Mouse (Mus musculus): ENCODE data around the gene Lhpp. TPM values are rescaled to one million over a fixed set of nuclear protein-coding genes. Genes with fewer than 3 reads are reported as not detected.
A peak's percentile ranks its signal among the peaks of the same experiment; 100 is the strongest.

Gene Lhpp
- polyA plus RNA-seq, 2 experiments = 5.6 to 6.0 TPM

DNA sequence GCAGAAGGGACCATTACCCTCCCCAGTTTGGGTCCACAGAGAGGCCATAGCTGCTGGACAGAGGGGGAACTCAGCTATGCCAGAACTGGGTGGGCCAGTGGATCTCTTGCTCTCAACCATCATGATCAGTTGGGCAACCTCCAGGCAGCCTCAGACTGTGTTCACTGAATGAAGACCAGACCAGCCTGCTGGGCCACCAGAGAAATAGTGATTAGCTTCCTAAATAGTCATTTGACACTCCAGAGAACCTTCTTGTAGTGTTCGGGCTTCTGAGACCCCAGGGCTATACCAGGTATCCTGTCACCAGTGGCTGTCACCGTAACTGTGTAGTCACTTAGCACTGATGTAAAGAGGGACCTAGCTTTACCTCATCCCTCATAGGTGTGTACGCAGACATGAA, 71.9 kb downstream of the Lhpp start:
- H3K9me3 ChIP-seq (ENCODE audit: control insufficient read depth, low read length) = no peaks in the 10 kb centered on the region
- no peak overlapping the region for H3K4me3 ChIP-seq (ENCODE audit: insufficient read depth in 1 of 2, low read depth in 2 of 2, low read length in 2 of 2)
- TF ChIP-seq EP300 (IDR thresholded peaks at IDR 0.05; ENCODE audit: low read depth) (no peak), CTCF (IDR thresholded peaks at IDR 0.05; ENCODE audit: low read depth) (no peak)
- ATAC-seq (ENCODE audit: insufficient read depth) (no peak), DNase-seq (ENCODE audit: low read depth in 3 of 3, low spot score in 3 of 3) (no peak)
- no peaks in the 10 kb centered on the region for H3K36me3 ChIP-seq (replicated peaks; ENCODE audit: control insufficient read depth, insufficient read depth, low read depth)
- no peak overlapping the region for H3K27ac ChIP-seq
- peaks cover 0 to 14% of the 10 kb centered on the region in 2 experiments; a peak in 3 of 4 replicates for H3K4me1 ChIP-seq (replicated peaks; ENCODE audit: control insufficient read depth in 2 of 2, insufficient read depth in 2 of 2, low read length in 1 of 2)
- no peaks in the 10 kb centered on the region for H3K27me3 ChIP-seq (ENCODE audit: control insufficient read depth, insufficient read depth, low read length)
- no peak overlapping the region for H3K9ac ChIP-seq (replicated peaks)
- WGBS (ENCODE audit: insufficient replicate concordance) = 83% methylated on average over 3 of the region's 3 CpGs
- no peak overlapping the region for H3K4me2 ChIP-seq (ENCODE audit: low read depth)

DNA sequence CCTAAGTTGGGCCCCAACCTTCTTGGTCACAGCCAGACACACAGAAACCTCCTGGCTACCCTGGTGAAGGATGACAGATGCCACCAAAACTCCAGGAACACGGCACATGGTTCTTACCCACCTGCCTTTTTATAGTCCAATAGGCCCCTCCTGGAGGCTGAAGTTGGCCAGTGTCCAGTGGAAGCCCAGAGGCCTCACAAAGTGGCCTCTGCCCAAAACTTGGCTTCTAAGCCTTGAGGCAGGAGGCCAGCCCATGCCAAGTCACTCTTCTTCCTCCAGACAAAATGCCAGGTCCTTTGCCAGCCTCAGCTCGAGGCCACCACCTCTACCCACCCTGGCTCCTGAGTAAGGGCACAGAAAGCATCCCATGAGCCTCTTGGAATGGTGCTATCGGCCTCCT, 72.5 kb downstream of the Lhpp start:
- no peak overlapping the region for H3K27ac ChIP-seq
- H3K4me3 ChIP-seq (ENCODE audit: insufficient read depth in 1 of 2, low read depth in 2 of 2, low read length in 2 of 2) = no peak overlapping the region
- H3K27me3 ChIP-seq (ENCODE audit: control insufficient read depth, insufficient read depth, low read length) = no peaks in the 10 kb centered on the region
- TF ChIP-seq EP300 (IDR thresholded peaks at IDR 0.05; ENCODE audit: low read depth) (no peak), CTCF (IDR thresholded peaks at IDR 0.05; ENCODE audit: low read depth) (no peak)
- WGBS (ENCODE audit: insufficient replicate concordance) = 63% methylated on average over 3 of the region's 3 CpGs
- ATAC-seq (ENCODE audit: insufficient read depth) (no peak), DNase-seq (ENCODE audit: low read depth in 3 of 3, low spot score in 3 of 3) (no peak)
- H3K4me2 ChIP-seq (ENCODE audit: low read depth) = no peak overlapping the region
- no peaks in the 10 kb centered on the region for H3K9me3 ChIP-seq (ENCODE audit: control insufficient read depth, low read length)
- peaks cover 0 to 16% of the 10 kb centered on the region in 2 experiments; a peak in 3 of 4 replicates for H3K4me1 ChIP-seq (replicated peaks; ENCODE audit: control insufficient read depth in 2 of 2, insufficient read depth in 2 of 2, low read length in 1 of 2)
- H3K36me3 ChIP-seq (replicated peaks; ENCODE audit: control insufficient read depth, insufficient read depth, low read depth) = no peaks in the 10 kb centered on the region
- no peak overlapping the region for H3K9ac ChIP-seq (replicated peaks)

DNA sequence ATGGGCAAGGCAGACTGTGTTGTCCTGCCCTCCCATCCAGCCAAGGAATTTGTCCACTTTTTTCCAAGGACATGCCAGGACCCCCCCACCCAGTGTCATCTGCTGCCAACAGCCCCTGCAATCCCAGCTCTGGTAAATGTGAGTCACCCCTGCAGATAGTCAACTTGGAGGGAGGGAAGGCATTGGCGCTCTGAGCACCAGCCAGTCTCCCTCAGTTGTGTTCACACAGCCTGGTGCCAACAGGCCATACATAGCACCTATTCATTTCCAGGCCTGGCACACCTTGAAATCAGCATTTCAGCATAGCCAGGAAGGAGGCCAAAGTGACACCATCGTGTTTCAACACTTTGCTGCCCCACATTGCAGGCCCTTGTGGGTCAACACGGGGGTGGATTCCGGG, 73.5 kb downstream of the Lhpp start:
- Histone ChIP-seq H3K9me3 (ENCODE audit: control insufficient read depth, low read length) (no peaks in the 10 kb centered on the region), H3K27ac (no peak overlapping the region), H3K27me3 (ENCODE audit: control insufficient read depth, insufficient read depth, low read length) (no peaks in the 10 kb centered on the region), H3K4me1 (replicated peaks; ENCODE audit: control insufficient read depth in 2 of 2, insufficient read depth in 2 of 2, low read length in 1 of 2) (peaks cover 0 to 19% of the 10 kb centered on the region in 2 experiments; a peak in 3 of 4 replicates), H3K4me2 (ENCODE audit: low read depth) (no peak overlapping the region), H3K4me3 (ENCODE audit: insufficient read depth in 1 of 2, low read depth in 2 of 2, low read length in 2 of 2) (no peak overlapping the region), H3K9ac (replicated peaks) (no peak overlapping the region), H3K36me3 (replicated peaks; ENCODE audit: control insufficient read depth, insufficient read depth, low read depth) (no peaks in the 10 kb centered on the region)
- DNase-seq (ENCODE audit: low read depth in 3 of 3, low spot score in 3 of 3) (no peak), ATAC-seq (ENCODE audit: insufficient read depth) (no peak)
- 81% methylated on average over 4 of the region's 4 CpGs for WGBS (ENCODE audit: insufficient replicate concordance)
- TF ChIP-seq CTCF (IDR thresholded peaks at IDR 0.05; ENCODE audit: low read depth) (no peak), EP300 (IDR thresholded peaks at IDR 0.05; ENCODE audit: low read depth) (no peak)

DNA sequence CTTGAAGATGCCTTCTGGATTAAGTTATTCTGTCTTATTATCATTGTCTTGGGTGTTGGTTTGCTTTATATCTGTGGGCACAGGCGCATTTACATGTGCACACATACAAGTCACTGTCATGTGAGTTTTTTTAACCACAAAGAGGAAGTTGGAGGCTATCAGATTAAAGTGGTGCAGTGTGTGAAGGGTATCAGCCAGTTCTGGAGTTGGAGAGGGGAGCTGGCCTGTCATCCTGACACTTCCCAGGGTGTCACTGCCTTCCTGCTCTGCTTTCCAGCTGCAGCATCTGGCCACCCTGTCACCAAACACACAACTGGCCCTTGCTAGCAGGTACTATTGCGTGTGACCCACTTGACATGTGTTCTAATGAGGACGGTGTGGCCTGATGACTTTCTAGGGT, 76.1 kb downstream of the Lhpp start:
- TF ChIP-seq EP300 (IDR thresholded peaks at IDR 0.05; ENCODE audit: low read depth) (peak; percentile 21; the same call in 1 of the 2 replicates), CTCF (IDR thresholded peaks at IDR 0.05; ENCODE audit: low read depth) (no peak)
- Histone ChIP-seq H3K4me2 (ENCODE audit: low read depth) (no peak overlapping the region), H3K9ac (replicated peaks) (no peak overlapping the region), H3K36me3 (replicated peaks; ENCODE audit: control insufficient read depth, insufficient read depth, low read depth) (no peaks in the 10 kb centered on the region), H3K4me3 (ENCODE audit: insufficient read depth in 1 of 2, low read depth in 2 of 2, low read length in 2 of 2) (no peak overlapping the region), H3K27me3 (ENCODE audit: control insufficient read depth, insufficient read depth, low read length) (no peaks in the 10 kb centered on the region), H3K9me3 (ENCODE audit: control insufficient read depth, low read length) (no peaks in the 10 kb centered on the region), H3K4me1 (replicated peaks; ENCODE audit: control insufficient read depth in 2 of 2, insufficient read depth in 2 of 2, low read length in 1 of 2) (peaks cover 0 to 14% of the 10 kb centered on the region in 2 experiments; a peak in 3 of 4 replicates), H3K27ac (no peak overlapping the region)
- ATAC-seq (ENCODE audit: insufficient read depth) (peak; percentile 67), DNase-seq (ENCODE audit: low read depth in 3 of 3, low spot score in 3 of 3) (peak; percentile 10 to 22 (median 22))
- 8% methylated on average over 3 of the region's 3 CpGs for WGBS (ENCODE audit: insufficient replicate concordance)

DNA sequence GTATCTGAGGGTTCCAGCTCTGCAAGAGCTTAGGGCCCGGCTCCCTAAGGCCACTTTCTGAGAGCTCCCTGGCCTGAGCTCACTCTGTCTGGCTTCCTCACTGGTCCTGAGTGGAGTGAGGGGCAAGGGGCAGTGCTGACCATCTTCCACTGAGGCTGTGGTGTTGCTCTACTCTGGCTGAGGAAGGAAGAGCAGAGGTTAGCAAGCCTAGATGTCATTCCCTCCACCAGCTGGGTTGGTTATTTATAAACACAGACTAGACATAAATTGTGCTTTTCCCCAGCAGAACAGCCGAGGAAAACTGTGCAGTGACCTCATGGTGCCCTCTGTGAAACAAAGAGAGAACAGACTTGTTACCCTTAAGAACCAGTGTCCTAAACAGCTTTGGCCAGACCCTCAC, 77.5 kb downstream of the Lhpp start:
- DNase-seq (ENCODE audit: low read depth in 3 of 3, low spot score in 3 of 3) = no peak
- no peak overlapping the region for H3K27ac ChIP-seq
- WGBS (ENCODE audit: insufficient replicate concordance) = 40% methylated on average over 2 of the region's 2 CpGs

More for the DNA sequence above, 77.5 kb downstream of the Lhpp start:
- no peak for ATAC-seq (ENCODE audit: insufficient read depth)
- Histone ChIP-seq H3K4me2 (ENCODE audit: low read depth) (no peak overlapping the region), H3K9me3 (ENCODE audit: control insufficient read depth, low read length) (no peaks in the 10 kb centered on the region), H3K4me1 (replicated peaks; ENCODE audit: control insufficient read depth in 2 of 2, insufficient read depth in 2 of 2, low read length in 1 of 2) (peaks cover 0 to 14% of the 10 kb centered on the region in 2 experiments; a peak in 3 of 4 replicates), H3K36me3 (replicated peaks; ENCODE audit: control insufficient read depth, insufficient read depth, low read depth) (no peaks in the 10 kb centered on the region), H3K27me3 (ENCODE audit: control insufficient read depth, insufficient read depth, low read length) (no peaks in the 10 kb centered on the region), H3K4me3 (ENCODE audit: insufficient read depth in 1 of 2, low read depth in 2 of 2, low read length in 2 of 2) (no peak overlapping the region), H3K9ac (replicated peaks) (no peak overlapping the region)
- no peak for TF ChIP-seq EP300 (IDR thresholded peaks at IDR 0.05; ENCODE audit: low read depth)
- TF ChIP-seq CTCF (IDR thresholded peaks at IDR 0.05; ENCODE audit: low read depth) = no peak
